Comparison of ENCODE assay signal across 8 mouse cellular contexts in the genomic region with DNA sequence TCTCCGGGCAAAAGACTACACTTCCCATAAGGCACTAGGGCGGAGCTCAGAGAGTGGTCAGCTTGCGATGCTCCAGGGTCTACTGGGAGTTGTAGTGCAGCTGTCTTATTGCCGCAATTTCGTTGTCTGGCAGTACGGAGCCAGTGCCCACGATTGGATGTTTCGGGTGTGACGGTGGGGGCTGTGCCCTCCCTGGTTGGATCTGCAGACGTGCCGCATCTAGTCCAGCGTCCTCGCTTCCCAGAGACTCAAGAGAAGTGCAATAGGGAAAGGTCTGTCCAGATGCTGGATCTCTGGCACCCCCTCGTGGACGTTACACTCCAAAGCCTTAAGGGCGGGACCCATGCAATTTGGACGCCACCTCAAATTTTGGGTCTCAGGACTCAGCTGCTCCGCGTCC. TPM values are rescaled to one million over a fixed set of nuclear protein-coding genes. Genes with fewer than 3 reads are reported as not detected.
A peak's percentile ranks its signal among the peaks of the same experiment; 100 is the strongest.
DNase-seq lines count a peak whose midpoint lies in the region; ATAC-seq and TF ChIP-seq lines count a peak whose summit lies in the region.

No protein-coding gene starts in this region.

- peak overlapping the region; percentile 48; the same call in 1 of the 2 replicates for H3K9ac ChIP-seq in forebrain, embryonic 13.5 days
- H3K9ac ChIP-seq in liver, postnatal 0 days (replicated peaks) = no peak overlapping the region
- peak overlapping the region; percentile 53 for H3K9ac ChIP-seq in neural tube, embryonic 15.5 days (replicated peaks)

- peaks cover 52% of the 10 kb centered on the region for H3K36me3 ChIP-seq in E14TG2a.4 (ENCODE audit: insufficient read depth, low read length)
- peaks cover 35% of the 10 kb centered on the region for H3K36me3 ChIP-seq in forebrain, embryonic 13.5 days (ENCODE audit: poor library complexity, severe bottlenecking)
- H3K36me3 ChIP-seq in liver, postnatal 0 days (replicated peaks; ENCODE audit: insufficient read depth, low read length) = peaks cover 27% of the 10 kb centered on the region
- H3K36me3 ChIP-seq in neural tube, embryonic 15.5 days = peaks cover 14% of the 10 kb centered on the region; the same call in 1 of the 2 replicates

- TF ChIP-seq EP300 in liver, postnatal 0 days (IDR thresholded peaks at IDR 0.05; ENCODE audit: low read depth) = no peak

- H3K4me2 ChIP-seq in forebrain, embryonic 13.5 days = peak overlapping the region; percentile 57
- H3K4me2 ChIP-seq in liver, postnatal 0 days (ENCODE audit: low read depth, low read length) = peak overlapping the region; percentile 53
- peak overlapping the region; percentile 65 for H3K4me2 ChIP-seq in neural tube, embryonic 15.5 days

- peak; percentile 97 for ATAC-seq in cerebellum, adult (ENCODE audit: insufficient number of reproducible peaks, low FRiP score, low TSS enrichment)
- peak; percentile 99 for ATAC-seq in forebrain, embryonic 13.5 days
- peak; percentile 97 for ATAC-seq in liver, postnatal 0 days
- ATAC-seq in neural tube, embryonic 15.5 days (ENCODE audit: low FRiP score) = peak; percentile 98

- DNase-seq in heart, postnatal 10 days = peak; percentile 96 to 97
- DNase-seq in large intestine, adult 2 months (ENCODE audit: low read depth, low spot score) = peak; percentile 90
- peak; percentile 91 for DNase-seq in liver, postnatal 0 days
- DNase-seq in testis, postnatal 14 days (ENCODE audit: low spot score) = peak; percentile 88

- no peaks in the 10 kb centered on the region for H3K27me3 ChIP-seq in E14TG2a.4 (ENCODE audit: insufficient read depth, low read length)
- H3K27me3 ChIP-seq in forebrain, embryonic 13.5 days = no peaks in the 10 kb centered on the region
- no peaks in the 10 kb centered on the region for H3K27me3 ChIP-seq in liver, postnatal 0 days (ENCODE audit: insufficient read depth, low read length)
- H3K27me3 ChIP-seq in neural tube, embryonic 15.5 days (replicated peaks) = no peaks in the 10 kb centered on the region

- H3K4me3 ChIP-seq in E14TG2a.4 (replicated peaks; ENCODE audit: low read length) = peak overlapping the region; percentile 54; the same call in 1 of the 2 replicates
- peak overlapping the region; percentile 34 for H3K4me3 ChIP-seq in forebrain, embryonic 13.5 days
- H3K4me3 ChIP-seq in liver, postnatal 0 days (ENCODE audit: low read depth, low read length) = peak overlapping the region; percentile 15
- H3K4me3 ChIP-seq in neural tube, embryonic 15.5 days (replicated peaks) = peak overlapping the region; percentile 41

- H3K27ac ChIP-seq in forebrain, embryonic 13.5 days = peak overlapping the region; percentile 11; the same call in 1 of the 2 replicates
- H3K27ac ChIP-seq in liver, postnatal 0 days (ENCODE audit: low read depth) = no peak overlapping the region
- H3K27ac ChIP-seq in neural tube, embryonic 15.5 days (replicated peaks) = peak overlapping the region; percentile 82

- 5% methylated on average over 19 of the region's 19 CpGs for WGBS in forebrain, embryonic 13.5 days
- 2% methylated on average over 19 of the region's 19 CpGs for WGBS in large intestine, adult 2 months
- WGBS in liver, postnatal 0 days (ENCODE audit: insufficient replicate concordance) = 9% methylated on average over 19 of the region's 19 CpGs
- 4% methylated on average over 19 of the region's 19 CpGs for WGBS in neural tube, embryonic 15.5 days

- H3K9me3 ChIP-seq in E14TG2a.4 (ENCODE audit: low read length) = no peaks in the 10 kb centered on the region
- H3K9me3 ChIP-seq in forebrain, embryonic 13.5 days (replicated peaks) = no peaks in the 10 kb centered on the region
- no peaks in the 10 kb centered on the region for H3K9me3 ChIP-seq in liver, postnatal 0 days (ENCODE audit: low read length)
- no peaks in the 10 kb centered on the region for H3K9me3 ChIP-seq in neural tube, embryonic 15.5 days (replicated peaks)

- intact Hi-C loops in heart, postnatal 10 days (cut with DNase I) = loop anchor here (2.0 kb wide), 1 partner anchor 18 kb away; a partner anchor contains a TSS

- peaks cover 60% of the 10 kb centered on the region for H3K4me1 ChIP-seq in E14TG2a.4 (replicated peaks; ENCODE audit: low read depth, low read length)
- H3K4me1 ChIP-seq in forebrain, embryonic 13.5 days = peaks cover 6% of the 10 kb centered on the region; the same call in 1 of the 2 replicates
- H3K4me1 ChIP-seq in liver, postnatal 0 days (ENCODE audit: insufficient read depth) = 0 out of 2 replicates have a peak, but pooled peaks cover 6% of the 10 kb centered on the region
- H3K4me1 ChIP-seq in neural tube, embryonic 15.5 days = peaks cover 13% of the 10 kb centered on the region

- peak; percentile 79 for TF ChIP-seq CTCF in E14TG2a.4 (conservative IDR thresholded peaks at IDR 0.05; ENCODE audit: low read length)
- TF ChIP-seq CTCF in liver, postnatal 0 days (IDR thresholded peaks at IDR 0.05; ENCODE audit: low read depth) = peak; percentile 97

RNA-seq across cellular contexts. Expression of a gene that starts 19.2 kb away (rescaled TPM):
- polyA plus RNA-seq in forebrain, embryonic 13.5 days (2015; fragmentation: Nextera tagmentation; extraction: Ambion mirVana) = 18.9 and 23.7 TPM in 2 replicates
- 10 to 100 TPM; 54.7 to 54.9 TPM for total RNA-seq in heart, postnatal 10 days (2021)
- polyA plus RNA-seq in large intestine, adult 2 months (2012; rRNA removed) = 33.8 and 40.9 TPM in 2 replicates
- 32.3 and 38.9 TPM in 2 replicates for polyA plus RNA-seq in liver, postnatal 0 days (2015; fragmentation: Nextera tagmentation; extraction: Ambion mirVana)
- polyA plus RNA-seq in neural tube, embryonic 15.5 days (2015; fragmentation: Nextera tagmentation; extraction: Ambion mirVana) = 25.4 and 31.9 TPM in 2 replicates

RNA-seq across cellular contexts. Expression of a gene that starts 26.1 kb away (rescaled TPM):
- 0.19 TPM in 1 of 2 replicates, not detected in the other for polyA plus RNA-seq in forebrain, embryonic 13.5 days (2015; fragmentation: Nextera tagmentation; extraction: Ambion mirVana)
- not detected for total RNA-seq in heart, postnatal 10 days (2021)
- polyA plus RNA-seq in large intestine, adult 2 months (2012; rRNA removed) = 0.25 and 0.29 TPM in 2 replicates
- polyA plus RNA-seq in liver, postnatal 0 days (2015; fragmentation: Nextera tagmentation; extraction: Ambion mirVana) = 7.6 and 7.8 TPM in 2 replicates
- 0.17 and 2.3 TPM in 2 replicates for polyA plus RNA-seq in neural tube, embryonic 15.5 days (2015; fragmentation: Nextera tagmentation; extraction: Ambion mirVana)

RNA-seq across cellular contexts. Expression of a gene that starts 27.9 kb away (rescaled TPM):
- polyA plus RNA-seq in forebrain, embryonic 13.5 days (2015; fragmentation: Nextera tagmentation; extraction: Ambion mirVana) = not detected in 2 replicates
- not detected for total RNA-seq in heart, postnatal 10 days (2021)
- 2.5 and 2.7 TPM in 2 replicates for polyA plus RNA-seq in large intestine, adult 2 months (2012; rRNA removed)
- polyA plus RNA-seq in liver, postnatal 0 days (2015; fragmentation: Nextera tagmentation; extraction: Ambion mirVana) = 0.56 TPM in 1 of 2 replicates, not detected in the other
- 0.69 TPM in 1 of 2 replicates, not detected in the other for polyA plus RNA-seq in neural tube, embryonic 15.5 days (2015; fragmentation: Nextera tagmentation; extraction: Ambion mirVana)

RNA-seq across cellular contexts. Expression of a gene that starts 32.4 kb away (rescaled TPM):
- polyA plus RNA-seq in forebrain, embryonic 13.5 days (2015; fragmentation: Nextera tagmentation; extraction: Ambion mirVana) = 0.10 TPM in 1 of 2 replicates, not detected in the other
- under 1 TPM; 0.22 to 0.65 TPM for total RNA-seq in heart, postnatal 10 days (2021)
- polyA plus RNA-seq in large intestine, adult 2 months (2012; rRNA removed) = 0.07 and 0.25 TPM in 2 replicates
- 0.09 TPM in 1 of 2 replicates, not detected in the other for polyA plus RNA-seq in liver, postnatal 0 days (2015; fragmentation: Nextera tagmentation; extraction: Ambion mirVana)
- polyA plus RNA-seq in neural tube, embryonic 15.5 days (2015; fragmentation: Nextera tagmentation; extraction: Ambion mirVana) = 0.14 TPM in 1 of 2 replicates, not detected in the other

RNA-seq across cellular contexts. Expression of a gene that starts 34.5 kb away (rescaled TPM):
- 0.14 TPM in 1 of 2 replicates, not detected in the other for polyA plus RNA-seq in forebrain, embryonic 13.5 days (2015; fragmentation: Nextera tagmentation; extraction: Ambion mirVana)
- under 1 TPM; 0.25 to 0.34 TPM for total RNA-seq in heart, postnatal 10 days (2021)
- 0.30 and 0.50 TPM in 2 replicates for polyA plus RNA-seq in large intestine, adult 2 months (2012; rRNA removed)
- 0.24 and 0.62 TPM in 2 replicates for polyA plus RNA-seq in liver, postnatal 0 days (2015; fragmentation: Nextera tagmentation; extraction: Ambion mirVana)
- 0.93 TPM in 1 of 2 replicates, not detected in the other for polyA plus RNA-seq in neural tube, embryonic 15.5 days (2015; fragmentation: Nextera tagmentation; extraction: Ambion mirVana)
